Mouse (Mus musculus) liver, embryonic 14.5 days (tissue): ENCODE measurements around the gene Hmox2. TPM values are rescaled to one million over a fixed set of nuclear protein-coding genes. Genes with fewer than 3 reads are reported as not detected.

Experiments used
- ATAC-seq: fragments of 200-750 bp; cut with Nextera tagmentation; 2 replicates; pipeline ENCODE4 v1.8.0; 2017; ENCODE audit warnings: moderate number of reproducible peaks, mild to moderate bottlenecking, moderate library complexity; ENCODE audit not compliant: insufficient read depth
- DNase-seq, 3 experiments: peaks; one replicate each; pipeline ENCODE4 v3.0.0-alpha.2; 2012 to 2013; ENCODE audit warnings: low read depth in 3 of 3, low spot score in 3 of 3
- H3K27ac ChIP-seq: fragments of 300-500 bp; sonication (generic); 2 replicates; pipeline ENCODE4 v1.5.1; 2014; ENCODE audit warnings: moderate library complexity, mild to moderate bottlenecking, control low read depth, inconsistent platforms
- H3K27me3 ChIP-seq: fragments of 300-500 bp; sonication (generic); 2 replicates; pipeline ENCODE4 v1.6.1; 2014; ENCODE audit warnings: mild to moderate bottlenecking, low read length, moderate library complexity; ENCODE audit not compliant: control insufficient read depth, insufficient read depth
- H3K36me3 ChIP-seq: fragments of 300-500 bp; sonication (generic); replicated peaks from 2 replicates; pipeline ENCODE4 v1.6.1; 2014; ENCODE audit warnings: low read depth; ENCODE audit not compliant: control insufficient read depth, insufficient read depth
- H3K4me1 ChIP-seq, 2 experiments: fragments of 200-500 bp in 1 of 2; fragments of 300-500 bp in 1 of 2; sonication (generic) in 1 of 2; replicated peaks; 2 replicates each; pipeline ENCODE4 v1.6.1; 2012 to 2014; ENCODE audit warnings: antibody characterized with exemption in 1 of 2, inconsistent platforms in 1 of 2, low read length in 1 of 2; ENCODE audit not compliant: control insufficient read depth in 2 of 2, insufficient read depth in 2 of 2
- H3K4me2 ChIP-seq: fragments of 300-500 bp; sonication (generic); 2 replicates; pipeline ENCODE4 v1.6.1; 2014; ENCODE audit warnings: low read depth, mild to moderate bottlenecking, control low read depth, moderate library complexity
- H3K4me3 ChIP-seq, 2 experiments: fragments of 200-500 bp in 1 of 2; fragments of 300-500 bp in 1 of 2; sonication (generic) in 1 of 2; 2 replicates each; pipeline ENCODE4 v1.5.1; 2012 to 2014; ENCODE audit warnings: low read depth in 2 of 2, low read length in 2 of 2, mild to moderate bottlenecking in 2 of 2, control low read depth in 1 of 2, inconsistent platforms in 1 of 2, moderate library complexity in 1 of 2; ENCODE audit not compliant: insufficient read depth in 1 of 2
- H3K9ac ChIP-seq: fragments of 300-500 bp; sonication (generic); replicated peaks from 2 replicates; pipeline ENCODE4 v1.6.1; 2014; ENCODE audit warnings: mild to moderate bottlenecking, control low read depth, moderate library complexity
- H3K9me3 ChIP-seq: fragments of 300-500 bp; sonication (generic); 2 replicates; pipeline ENCODE4 v1.6.1; 2016; ENCODE audit warnings: low read length, mixed read lengths; ENCODE audit not compliant: control insufficient read depth
- CTCF ChIP-seq: IDR thresholded peaks from 2 replicates; pipeline ENCODE4 v1.5.1; 2016; ENCODE audit warnings: antibody characterized with exemption, low read depth, control low read depth
- EP300 ChIP-seq: IDR thresholded peaks from 2 replicates; pipeline ENCODE4 v1.6.1; 2016; ENCODE audit warnings: antibody characterized with exemption, low read depth
- WGBS: fragments of 180-500 bp; shearing (Covaris S2); extraction: QIAGEN DNeasy Blood & Tissue Kit; methylation state at CpG from one replicate; pipeline ENCODE4 v1.1.7; 2014; ENCODE audit not compliant: insufficient replicate concordance; 5-methylcytosine and 5-hydroxymethylcytosine counted together
- polyA plus RNA-seq, 2 experiments: library from polyadenylated mRNA; depleted of rRNA in 1 of 2; stranded (reverse) in 1 of 2; unstranded in 1 of 2; fragments of >200 nt; fragmentation: Nextera tagmentation in 1 of 2; extraction: Ambion mirVana in 1 of 2; gene quantifications; 2 replicates each; pipeline versions ENCODE4 v1.2.1 to v1.2.3; 2012 to 2014

The Hmox2 gene
- polyA plus RNA-seq, 2 experiments, result 20.8 to 37.4 TPM

- Histone ChIP-seq H3K36me3 (no peaks in the 10 kb centered on the region), H3K4me2 (no peak overlapping the region), H3K27ac (no peak overlapping the region), H3K9me3 (no peaks in the 10 kb centered on the region), H3K4me3 (no peak overlapping the region), H3K9ac (no peak overlapping the region), H3K4me1 (peaks cover 3 to 9% of the 10 kb centered on the region in 2 experiments), H3K27me3 (no peaks in the 10 kb centered on the region)
- DNase-seq (no peak), ATAC-seq (no peak)
- 51% methylated on average over 2 of the region's 2 CpGs for WGBS
- TF ChIP-seq CTCF (no peak; the same call in 1 of the 2 replicates), EP300 (no peak)
These were observed 65.2 kb downstream of the Hmox2 start for GRCm38 (mm10) chr16:4791332-4791731.

- WGBS, result 65% methylated on average over 4 of the region's 4 CpGs
- no peak for DNase-seq
- no peak overlapping the region for H3K4me2 ChIP-seq
- H3K4me1 ChIP-seq, result 0 out of 4 replicates have a peak, but pooled peaks cover 0 to 2% of the 10 kb centered on the region in 2 experiments
- H3K27me3 ChIP-seq, result no peaks in the 10 kb centered on the region
- TF ChIP-seq CTCF (no peak), EP300 (no peak)
- H3K9ac ChIP-seq, result no peak overlapping the region
- no peak overlapping the region for H3K27ac ChIP-seq
- no peak overlapping the region for H3K4me3 ChIP-seq
- ATAC-seq, result no peak
- H3K36me3 ChIP-seq, result no peaks in the 10 kb centered on the region
- no peaks in the 10 kb centered on the region for H3K9me3 ChIP-seq
These were observed 70.5 kb downstream of the Hmox2 start for GRCm38 (mm10) chr16:4796631-4797030.

Other genes starting within 250 kb of the Hmox2 start
- 1.5 and 2.2 TPM in 2 replicates for gene Srl, start 184.5 kb upstream of the Hmox2 start, polyA plus RNA-seq (2012; rRNA removed)
- 1.2 and 3.2 TPM in 2 replicates for gene Srl, start 184.5 kb upstream of the Hmox2 start, polyA plus RNA-seq (2014; fragmentation: Nextera tagmentation; extraction: Ambion mirVana)
- 5.4 and 6.9 TPM in 2 replicates for gene Tfap4, start 166.5 kb upstream of the Hmox2 start, polyA plus RNA-seq (2012; rRNA removed)
- gene Tfap4, start 166.5 kb upstream of the Hmox2 start, polyA plus RNA-seq (2014; fragmentation: Nextera tagmentation; extraction: Ambion mirVana), result 4.6 and 4.8 TPM in 2 replicates
- 2.8 and 3.4 TPM in 2 replicates for gene Glis2, start 131.6 kb upstream of the Hmox2 start, polyA plus RNA-seq (2012; rRNA removed)
- 1.7 and 2.7 TPM in 2 replicates for gene Glis2, start 131.6 kb upstream of the Hmox2 start, polyA plus RNA-seq (2014; fragmentation: Nextera tagmentation; extraction: Ambion mirVana)
- gene Pam16, start 101.4 kb upstream of the Hmox2 start, polyA plus RNA-seq (2012; rRNA removed), result 24.1 and 41.3 TPM in 2 replicates
- gene Pam16, start 101.4 kb upstream of the Hmox2 start, polyA plus RNA-seq (2014; fragmentation: Nextera tagmentation; extraction: Ambion mirVana), result 64.4 and 68.0 TPM in 2 replicates
- 2.5 and 2.9 TPM in 2 replicates for gene Vasn, start 86.4 kb upstream of the Hmox2 start, polyA plus RNA-seq (2012; rRNA removed)
- gene Vasn, start 86.4 kb upstream of the Hmox2 start, polyA plus RNA-seq (2014; fragmentation: Nextera tagmentation; extraction: Ambion mirVana), result 1.2 TPM in 2 replicates
- 13.6 and 18.8 TPM in 2 replicates for gene Dnaja3, start 86.4 kb upstream of the Hmox2 start, polyA plus RNA-seq (2012; rRNA removed)
- 34.1 and 37.3 TPM in 2 replicates for gene Dnaja3, start 86.4 kb upstream of the Hmox2 start, polyA plus RNA-seq (2014; fragmentation: Nextera tagmentation; extraction: Ambion mirVana)
- gene Coro7, start 46.6 kb upstream of the Hmox2 start, polyA plus RNA-seq (2012; rRNA removed), result 9.7 and 10.4 TPM in 2 replicates
- gene Coro7, start 46.6 kb upstream of the Hmox2 start, polyA plus RNA-seq (2014; fragmentation: Nextera tagmentation; extraction: Ambion mirVana), result 5.1 and 5.2 TPM in 2 replicates
- gene Nmral1, start 7.0 kb upstream of the Hmox2 start, polyA plus RNA-seq (2012; rRNA removed), result 27.0 and 36.6 TPM in 2 replicates
- gene Nmral1, start 7.0 kb upstream of the Hmox2 start, polyA plus RNA-seq (2014; fragmentation: Nextera tagmentation; extraction: Ambion mirVana), result 45.2 and 48.2 TPM in 2 replicates
- 10.0 and 11.9 TPM in 2 replicates for gene Cdip1, start 63.9 kb downstream of the Hmox2 start, polyA plus RNA-seq (2012; rRNA removed)
- 11.3 and 13.3 TPM in 2 replicates for gene Cdip1, start 63.9 kb downstream of the Hmox2 start, polyA plus RNA-seq (2014; fragmentation: Nextera tagmentation; extraction: Ambion mirVana)
- gene 4930562C15Rik, start 109.1 kb downstream of the Hmox2 start, polyA plus RNA-seq (2012; rRNA removed), result not detected in 2 replicates
- not detected in 2 replicates for gene 4930562C15Rik, start 109.1 kb downstream of the Hmox2 start, polyA plus RNA-seq (2014; fragmentation: Nextera tagmentation; extraction: Ambion mirVana)
- 5.4 and 6.7 TPM in 2 replicates for gene Ubald1, start 154.0 kb downstream of the Hmox2 start, polyA plus RNA-seq (2012; rRNA removed)
- 9.0 and 9.5 TPM in 2 replicates for gene Ubald1, start 154.0 kb downstream of the Hmox2 start, polyA plus RNA-seq (2014; fragmentation: Nextera tagmentation; extraction: Ambion mirVana)
- gene Mgrn1, start 159.9 kb downstream of the Hmox2 start, polyA plus RNA-seq (2012; rRNA removed), result 15.7 and 16.3 TPM in 2 replicates
- 17.6 and 18.0 TPM in 2 replicates for gene Mgrn1, start 159.9 kb downstream of the Hmox2 start, polyA plus RNA-seq (2014; fragmentation: Nextera tagmentation; extraction: Ambion mirVana)
- 28.8 and 33.0 TPM in 2 replicates for gene Nudt16l1, start 212.4 kb downstream of the Hmox2 start, polyA plus RNA-seq (2012; rRNA removed)
- 51.8 and 52.1 TPM in 2 replicates for gene Nudt16l1, start 212.4 kb downstream of the Hmox2 start, polyA plus RNA-seq (2014; fragmentation: Nextera tagmentation; extraction: Ambion mirVana)
- 12.8 and 16.2 TPM in 2 replicates for gene Anks3, start 237.8 kb downstream of the Hmox2 start, polyA plus RNA-seq (2012; rRNA removed)
- 9.9 and 10.2 TPM in 2 replicates for gene Anks3, start 237.8 kb downstream of the Hmox2 start, polyA plus RNA-seq (2014; fragmentation: Nextera tagmentation; extraction: Ambion mirVana)